Mouse (Mus musculus) CH12.LX (cell line): Measurements from ENCODE around the gene Bcas2. TPM values are rescaled to one million over a fixed set of nuclear protein-coding genes. Genes with fewer than 3 reads are reported as not detected.

Experiments
- DNase-seq: peaks from one replicate; pipeline ENCODE4 v3.0.0-alpha.2; 2013; ENCODE audit errors: extremely low read depth
- H3K27ac ChIP-seq: 2 replicates; pipeline ENCODE4 v1.5.1; 2012; ENCODE audit warnings: low read depth, mild to moderate bottlenecking, control low read depth, moderate library complexity; ENCODE audit not compliant: insufficient read depth
- H3K27me3 ChIP-seq: replicated peaks from 2 replicates; pipeline ENCODE3; 2012; ENCODE audit warnings: inconsistent platforms
- H3K36me3 ChIP-seq, 2 experiments: replicated peaks in 1 of 2; 2 replicates each; pipeline versions ENCODE3 to v1.6.1; 2012; ENCODE audit warnings: inconsistent platforms in 1 of 2, low read length in 1 of 2, mild to moderate bottlenecking in 1 of 2, mixed read lengths in 1 of 2, moderate library complexity in 1 of 2; ENCODE audit not compliant: control insufficient read depth in 1 of 2, insufficient read depth in 1 of 2
- H3K4me1 ChIP-seq, 2 experiments: 2 replicates each; pipeline ENCODE4 v1.6.1; 2012; ENCODE audit warnings: inconsistent platforms in 1 of 2, moderate library complexity in 1 of 2; ENCODE audit not compliant: insufficient read depth in 2 of 2, control insufficient read depth in 1 of 2
- H3K4me2 ChIP-seq: 2 replicates; pipeline ENCODE4 v1.6.1; 2012; ENCODE audit warnings: low read depth, mild to moderate bottlenecking, control low read depth; ENCODE audit not compliant: poor library complexity, insufficient read depth, severe bottlenecking
- H3K4me3 ChIP-seq, 3 experiments: fragments of 150-350 bp in 1 of 3; sonication (generic) in 1 of 3; replicated peaks in 1 of 3; 2 replicates each; pipeline versions ENCODE3 to v1.5.1; 2011 to 2012; ENCODE audit warnings: low read depth in 2 of 3, low read length in 2 of 3, mild to moderate bottlenecking in 2 of 3, moderate library complexity in 2 of 3, control low read depth in 1 of 3, improper control_type of control experiment in 1 of 3, inconsistent platforms in 1 of 3, mixed read lengths in 1 of 3; ENCODE audit not compliant: poor library complexity in 1 of 3
- H3K79me2 ChIP-seq: replicated peaks from 2 replicates; pipeline ENCODE4 v1.6.1; 2012; ENCODE audit warnings: mild to moderate bottlenecking, moderate library complexity; ENCODE audit not compliant: control insufficient read depth, poor library complexity, insufficient read depth, severe bottlenecking; ENCODE audit errors: extremely low read depth
- H3K9ac ChIP-seq: 2 replicates; pipeline ENCODE4 v1.6.1; 2012; ENCODE audit warnings: low read depth, mild to moderate bottlenecking, control low read depth, moderate library complexity; ENCODE audit not compliant: insufficient read depth
- H3K9me3 ChIP-seq: replicated peaks from 2 replicates; pipeline ENCODE3; 2012; ENCODE audit warnings: low read length, inconsistent platforms, mixed read lengths
- BHLHE40 ChIP-seq: IDR thresholded peaks from 2 replicates; pipeline ENCODE4 v1.6.1; 2011; ENCODE audit warnings: mild to moderate bottlenecking, low read depth, low read length, improper control_type of control experiment
- CHD2 ChIP-seq: IDR thresholded peaks from 2 replicates; pipeline ENCODE4 v1.6.1; 2011; ENCODE audit warnings: low read length, improper control_type of control experiment
- CTCF ChIP-seq, 2 experiments: IDR thresholded peaks in 1 of 2; conservative IDR thresholded peaks in 1 of 2; 2 replicates each; pipeline ENCODE4 v1.5.1; 2011 to 2012; ENCODE audit warnings: low read depth in 2 of 2, low read length in 2 of 2, improper control_type of control experiment in 1 of 2, inconsistent platforms in 1 of 2, mild to moderate bottlenecking in 1 of 2, moderate library complexity in 1 of 2
- ETS1 ChIP-seq: conservative IDR thresholded peaks from 2 replicates; pipeline ENCODE4 v1.6.1; 2012; ENCODE audit warnings: low read depth, mild to moderate bottlenecking, inconsistent platforms, low read length, improper control_type of control experiment, moderate library complexity
- IRF4 ChIP-seq: IDR thresholded peaks from 2 replicates; pipeline ENCODE4 v1.6.1; 2014; ENCODE audit warnings: low read depth, mild to moderate bottlenecking, inconsistent platforms, low read length, improper control_type of control experiment
- JUND ChIP-seq: conservative IDR thresholded peaks from 2 replicates; pipeline ENCODE4 v1.6.1; 2011; ENCODE audit warnings: low read depth, low read length, improper control_type of control experiment
- MAZ ChIP-seq: IDR thresholded peaks from 2 replicates; pipeline ENCODE4 v1.6.1; 2012; ENCODE audit warnings: low read depth, mild to moderate bottlenecking, inconsistent platforms, low read length, improper control_type of control experiment, moderate library complexity
- MXI1 ChIP-seq: IDR thresholded peaks from 2 replicates; pipeline ENCODE4 v1.6.1; 2011; ENCODE audit warnings: mild to moderate bottlenecking, low read depth, low read length, improper control_type of control experiment
- NELFE ChIP-seq: IDR thresholded peaks from 2 replicates; pipeline ENCODE4 v1.6.1; 2011; ENCODE audit warnings: low read depth, low read length, improper control_type of control experiment
- PAX5 ChIP-seq: IDR thresholded peaks from 2 replicates; pipeline ENCODE4 v1.6.1; 2012; ENCODE audit warnings: low read length, inconsistent platforms, mixed read lengths
- POLR2A ChIP-seq: IDR thresholded peaks from 2 replicates; pipeline ENCODE4 v1.6.1; 2011; ENCODE audit warnings: low read depth, mild to moderate bottlenecking, improper control_type of control experiment, low read length
- POLR2AphosphoS2 ChIP-seq: IDR thresholded peaks from 2 replicates; pipeline ENCODE4 v1.6.1; 2011; ENCODE audit warnings: low read depth, low read length, improper control_type of control experiment
- USF2 ChIP-seq: conservative IDR thresholded peaks from 2 replicates; pipeline ENCODE4 v1.6.1; 2011; ENCODE audit warnings: low read depth, low read length, improper control_type of control experiment
- ZKSCAN1 ChIP-seq: IDR thresholded peaks from 2 replicates; pipeline ENCODE4 v1.6.1; 2012; ENCODE audit warnings: low read depth, inconsistent platforms, low read length, improper control_type of control experiment, borderline replicate concordance
- ZNF384 ChIP-seq: IDR thresholded peaks from 2 replicates; pipeline ENCODE4 v1.6.1; 2012; ENCODE audit warnings: low read depth, low read length, improper control_type of control experiment, inconsistent platforms
- dilution Hi-C: fragments of 300-500 bp; cut with MboI; formaldehyde crosslinking; loops from 2 replicates; pipeline ENCODE4 v1.14.3; 2020; ENCODE audit warnings: low sequenced_read_pairs; ENCODE audit not compliant: extremely low pct_unique_long_range_greater_than_20kb, extremely low pct_ligation_motif_present
- in situ Hi-C: fragments of 300-500 bp; cut with MboI; formaldehyde crosslinking; loops from 3 replicates; pipeline ENCODE4 v1.14.3; 2019; ENCODE audit warnings: low sequenced_read_pairs, low pct_ligation_motif_present, low pct_unique_long_range_greater_than_20kb, mixed read lengths
- polyA plus RNA-seq: library from polyadenylated mRNA; unstranded; fragments of >175 nt; gene quantifications from 2 replicates; pipeline ENCODE4 v1.2.1, GENCODE M21; 2012; ENCODE audit warnings: low read depth; ENCODE audit not compliant: insufficient read length
- total RNA-seq, 2 experiments: library from RNA; depleted of rRNA; stranded (reverse); fragments of 300-350 nt in 1 of 2; fragments of >200 nt in 1 of 2; gene quantifications; 2 replicates each; pipeline ENCODE4 v1.2.3; 2012 to 2014

Gene Bcas2
- total and polyA plus RNA-seq, 3 experiments, result 65.3 to 126 (median 111) TPM

DNA sequence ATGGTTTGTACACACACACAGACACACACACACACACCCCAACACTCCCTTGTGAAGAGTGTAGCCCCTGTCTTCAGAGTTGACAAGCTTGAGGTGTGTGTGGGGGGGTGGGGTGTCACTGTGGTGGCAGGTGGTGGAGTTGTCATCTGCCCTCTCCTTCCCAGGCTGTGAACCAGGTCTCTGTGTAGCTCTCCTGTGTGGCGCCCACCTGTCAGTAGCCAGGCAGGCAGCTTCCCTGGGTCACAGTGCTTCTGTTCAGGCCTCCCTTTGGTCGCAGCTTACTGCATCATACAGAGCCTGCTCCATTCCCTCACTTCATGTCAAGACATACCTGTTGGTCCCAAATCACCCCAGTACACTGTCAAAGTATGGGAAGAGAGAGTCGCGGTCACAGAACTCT lies 25.7 kb upstream of the Bcas2 start:
- TF ChIP-seq ZKSCAN1 (no peak), MXI1 (no peak), CHD2 (no peak), NELFE (no peak), CTCF (conservative IDR thresholded peaks at IDR 0.05 in 1 of 2, IDR thresholded peaks at IDR 0.05 in 1 of 2; ENCODE audit: low read depth in 2 of 2, low read length in 2 of 2) (no peak), POLR2AphosphoS2 (no peak)
- dilution Hi-C loops, result no loop called here
- peaks cover 3 to 7% of the 10 kb centered on the region in 2 experiments; a peak in 1 of 4 replicates for H3K4me1 ChIP-seq
- in situ Hi-C loops, result no loop called here
- H3K36me3 ChIP-seq, result no peaks in the 10 kb centered on the region
- H3K27me3 ChIP-seq, result no peaks in the 10 kb centered on the region
- H3K4me3 ChIP-seq, result no peak overlapping the region
- H3K4me2 ChIP-seq, result no peak overlapping the region
- no peak overlapping the region for H3K9ac ChIP-seq
- DNase-seq, result no peak
- no peaks in the 10 kb centered on the region for H3K9me3 ChIP-seq
- no peaks in the 10 kb centered on the region for H3K79me2 ChIP-seq
- H3K27ac ChIP-seq, result no peak overlapping the region

DNA sequence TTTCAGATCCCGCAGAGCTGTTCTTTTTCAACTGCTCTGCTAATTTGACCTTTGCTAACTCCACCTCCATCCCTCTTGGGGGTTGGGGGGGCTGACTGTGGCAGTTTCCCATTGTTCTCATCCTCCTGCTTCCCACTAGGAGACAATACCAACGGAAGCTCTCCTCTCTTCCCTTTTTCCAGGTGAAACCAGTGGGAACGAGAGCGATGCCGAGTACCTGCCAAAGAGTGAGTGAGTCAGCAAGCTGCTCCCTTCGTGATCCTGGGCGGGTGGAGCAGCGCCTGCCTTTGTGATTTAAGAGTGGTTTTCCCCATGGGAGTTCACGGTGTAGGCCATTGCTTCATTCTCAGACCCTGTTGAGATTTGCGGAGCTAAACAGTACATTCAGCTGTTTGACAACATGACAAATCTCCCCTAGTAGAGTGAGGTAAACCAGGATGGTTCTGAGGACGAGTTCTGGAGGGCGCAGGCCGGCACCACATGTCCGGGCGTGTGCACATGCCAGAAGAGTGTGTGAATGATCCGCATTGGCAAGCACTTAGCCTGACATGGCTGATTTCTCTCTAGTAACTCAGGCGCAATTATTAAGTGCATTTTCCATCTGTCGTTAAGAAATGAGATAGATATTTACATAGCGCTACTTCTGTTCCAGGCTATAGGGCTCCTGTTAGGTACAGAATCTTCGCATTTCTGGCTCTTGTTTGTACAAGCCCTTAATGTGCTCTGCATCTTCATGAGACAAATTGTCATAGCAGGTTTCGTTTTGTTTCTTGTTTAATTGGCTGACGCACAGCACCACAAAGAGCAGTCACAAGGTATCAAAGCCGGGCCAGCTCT lies 24.9 kb upstream of the Bcas2 start:
- Histone ChIP-seq H3K27ac (no peak overlapping the region), H3K79me2 (no peaks in the 10 kb centered on the region), H3K4me3 (no peak overlapping the region), H3K9me3 (no peaks in the 10 kb centered on the region), H3K4me2 (no peak overlapping the region), H3K9ac (no peak overlapping the region), H3K36me3 (no peaks in the 10 kb centered on the region), H3K4me1 (peaks cover 2 to 3% of the 10 kb centered on the region in 2 experiments; a peak in 1 of 4 replicates), H3K27me3 (no peaks in the 10 kb centered on the region)
- no peak for DNase-seq
- in situ Hi-C loops, result no loop called here
- TF ChIP-seq MAZ, result no peak
- TF ChIP-seq ETS1, result no peak
- no peak for TF ChIP-seq JUND
- TF ChIP-seq ZKSCAN1, result no peak
- TF ChIP-seq USF2, result no peak
- dilution Hi-C loops, result no loop called here

DNA sequence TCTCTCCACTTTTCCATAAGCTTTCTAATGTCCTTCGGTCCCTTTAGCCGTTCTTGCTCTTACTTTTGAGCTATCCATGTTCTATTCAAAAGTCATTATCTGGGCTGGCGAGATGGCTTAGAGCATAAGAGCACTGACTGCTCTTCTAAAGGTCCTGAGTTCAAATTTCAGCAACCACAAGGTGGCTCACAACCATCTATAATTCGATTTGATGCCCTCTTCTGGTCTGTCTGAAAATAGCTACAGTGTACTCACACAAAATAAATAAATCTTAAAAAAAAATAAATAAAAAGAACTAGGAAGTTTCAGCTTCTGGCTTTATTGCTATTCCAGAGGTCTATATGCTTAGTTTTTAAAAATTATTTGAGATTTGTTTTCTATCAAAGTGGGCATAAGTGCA lies 23.7 kb upstream of the Bcas2 start:
- Histone ChIP-seq H3K27ac (no peak overlapping the region), H3K36me3 (no peaks in the 10 kb centered on the region), H3K9me3 (no peaks in the 10 kb centered on the region), H3K4me3 (no peak overlapping the region), H3K4me1 (0 out of 4 replicates have a peak, but pooled peaks cover 0 to 3% of the 10 kb centered on the region in 2 experiments), H3K9ac (no peak overlapping the region), H3K79me2 (no peaks in the 10 kb centered on the region), H3K27me3 (no peaks in the 10 kb centered on the region), H3K4me2 (no peak overlapping the region)
- in situ Hi-C loops, result no loop called here
- no peak for DNase-seq
- dilution Hi-C loops, result no loop called here
- TF ChIP-seq CTCF (conservative IDR thresholded peaks at IDR 0.05 in 1 of 2, IDR thresholded peaks at IDR 0.05 in 1 of 2; ENCODE audit: low read depth in 2 of 2, low read length in 2 of 2), result peak in 1 of 2 experiments; percentile 49; a peak in 2 of 4 replicates
- TF ChIP-seq BHLHE40, result no peak
- no peak for TF ChIP-seq IRF4
- no peak for TF ChIP-seq ZNF384
- TF ChIP-seq PAX5, result no peak
- no peak for TF ChIP-seq POLR2A
